Mouse (Mus musculus) left cerebral cortex, adult 18-20 months (tissue): Measurements from ENCODE around the gene Glipr1. TPM values are rescaled to one million over a fixed set of nuclear protein-coding genes. Genes with fewer than 3 reads are reported as not detected.

Experiments
- DNase-seq, 2 experiments: peaks; one replicate each; pipeline ENCODE4 v3.0.0; 2021 to 2022; ENCODE audit warnings: low spot score in 2 of 2, mixed read lengths in 1 of 2
- total RNA-seq, 2 experiments: library from RNA; stranded (reverse); gene quantifications; 2 replicates each; pipeline ENCODE4 v1.2.3; 2021

Glipr1 gene
- total RNA-seq, 2 experiments from 2014 or later: 1.2 to 1.3 TPM

DNA sequence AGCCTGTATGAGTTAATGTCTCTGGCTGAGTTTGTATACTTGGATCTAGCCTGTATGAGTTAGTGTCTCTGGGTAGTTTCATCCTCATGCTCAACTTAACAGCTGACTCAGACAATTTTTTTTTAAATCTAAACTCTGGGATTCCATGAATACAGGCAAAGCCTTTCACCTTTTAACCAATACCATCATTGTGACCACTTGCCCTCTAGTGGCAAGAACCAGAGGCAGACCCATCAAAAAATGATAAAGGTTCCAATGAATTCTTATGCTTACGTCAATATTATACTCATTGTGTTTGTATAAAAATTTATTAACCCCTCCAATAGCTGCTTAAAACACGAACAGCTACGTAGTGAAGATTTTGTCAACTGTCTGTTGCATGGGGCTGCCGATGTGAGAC, 36.0 kb downstream of the Glipr1 start:
- no peak for DNase-seq

GRCm38 (mm10) chr10:111960459-111960858, 42.0 kb downstream of the Glipr1 start:
- DNase-seq: no peak

- DNase-seq: no peak
These were observed 43.1 kb downstream of the Glipr1 start for GRCm38 (mm10) chr10:111959353-111959752.

- no peak for DNase-seq
These were observed 44.4 kb downstream of the Glipr1 start for GRCm38 (mm10) chr10:111958046-111958421.

GRCm38 (mm10) chr10:111957271-111958045, 45.0 kb downstream of the Glipr1 start:
- DNase-seq: peak; percentile 69 to 73

DNA sequence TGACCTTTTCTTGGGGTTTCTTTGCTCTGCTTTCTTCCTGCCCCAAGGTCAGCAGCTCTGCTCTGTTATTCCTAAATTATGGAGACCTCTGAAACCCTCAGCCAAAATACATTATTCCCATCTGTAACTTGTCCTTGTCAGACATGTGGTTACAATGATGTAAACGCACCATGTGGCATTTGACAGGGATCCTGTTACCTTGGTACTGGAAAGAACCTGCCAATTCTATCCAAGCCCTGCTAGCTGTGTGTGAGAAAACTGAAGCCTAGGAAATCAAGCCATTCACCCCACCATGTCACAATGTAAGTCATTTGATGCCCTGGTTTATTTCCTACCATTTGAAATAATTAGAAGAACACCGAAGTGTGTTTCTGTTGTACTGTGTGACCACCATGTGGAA, 46.6 kb downstream of the Glipr1 start:
- DNase-seq: no peak

GRCm38 (mm10) chr10:111949008-111949407, 53.4 kb downstream of the Glipr1 start:
- DNase-seq: no peak

DNA sequence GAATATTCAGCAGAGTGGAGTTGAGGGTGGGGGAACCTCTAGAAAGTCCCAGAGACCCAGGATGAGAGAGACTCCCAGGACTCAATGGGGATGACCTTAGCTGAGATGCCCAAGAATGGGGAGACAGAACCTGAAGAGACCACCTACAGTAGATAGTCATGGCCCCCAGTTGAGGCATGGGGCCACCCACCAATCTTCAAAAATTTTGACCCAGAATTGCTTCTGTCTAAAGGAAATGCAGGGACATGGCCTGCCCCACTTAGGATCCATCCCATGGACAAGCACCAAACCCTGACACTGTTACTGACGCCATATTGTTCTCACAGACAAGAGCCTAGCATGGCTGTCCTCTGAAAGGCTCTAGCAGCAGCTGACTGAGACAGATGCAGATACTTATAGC, 54.4 kb downstream of the Glipr1 start:
- DNase-seq: no peak

DNA sequence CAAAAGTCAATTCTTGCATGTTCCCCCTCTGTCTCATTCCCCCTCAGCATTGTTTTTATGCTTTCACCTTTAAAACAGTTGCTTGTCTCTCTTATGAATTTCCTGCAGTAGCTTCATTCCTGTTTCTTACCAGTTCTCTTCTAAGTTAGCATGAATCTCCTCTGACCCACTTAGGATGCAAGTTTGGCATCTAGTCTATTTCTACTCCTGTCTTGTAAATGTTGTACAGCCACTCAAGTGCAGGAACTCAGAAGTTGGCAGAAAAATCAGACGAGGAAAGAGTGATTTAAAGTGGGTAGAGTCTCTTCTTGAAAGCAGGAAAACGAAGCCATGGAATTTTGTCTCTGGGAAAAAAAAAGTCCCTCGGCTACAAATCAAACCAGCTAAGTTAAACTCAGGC, 56.9 kb downstream of the Glipr1 start:
- DNase-seq: no peak

GRCm38 (mm10) chr10:111943026-111943425, 59.4 kb downstream of the Glipr1 start:
- DNase-seq: no peak

DNA sequence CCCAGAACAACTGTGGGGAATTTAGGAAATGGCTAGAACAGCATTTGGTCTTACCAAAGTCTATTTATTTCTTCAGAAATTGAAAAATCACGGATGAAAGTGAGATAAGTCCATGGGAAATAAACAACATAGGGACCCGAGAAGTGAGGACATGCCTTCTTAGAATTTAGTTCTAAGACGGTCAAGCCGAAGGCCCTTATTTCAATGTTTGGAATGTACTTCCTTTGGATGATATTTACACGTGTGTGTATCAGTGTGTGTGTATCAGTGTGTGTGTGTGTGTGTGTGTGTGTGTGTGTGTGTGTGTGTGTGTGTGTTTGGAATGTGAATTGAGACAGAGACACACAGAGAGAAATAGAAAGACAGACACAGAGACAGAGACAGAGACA, 65.3 kb downstream of the Glipr1 start:
- no peak for DNase-seq

GRCm38 (mm10) chr10:111936491-111937145, 65.8 kb downstream of the Glipr1 start:
- no peak for DNase-seq

DNA sequence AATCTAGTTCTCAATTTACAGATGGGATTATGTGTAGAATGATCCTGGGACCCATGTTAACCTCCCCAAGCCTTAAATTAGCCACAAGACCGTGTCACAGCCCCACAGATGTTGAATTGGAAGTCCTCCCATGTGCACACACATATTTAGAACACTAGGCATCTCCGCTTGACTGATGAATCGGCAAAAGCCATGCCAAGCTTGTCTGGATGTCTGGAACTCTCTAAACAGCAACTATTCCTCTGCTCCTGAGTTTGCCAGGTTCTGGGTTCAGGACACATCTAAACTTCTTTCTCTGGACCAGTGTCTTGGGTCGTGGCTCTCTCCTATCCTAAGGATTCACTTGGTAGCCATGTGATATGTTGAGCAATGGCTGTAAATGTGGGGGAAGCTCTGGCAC, 66.4 kb downstream of the Glipr1 start:
- DNase-seq: no peak

Other genes with a start within 250 kb of the Glipr1 start
- 10 to 100 TPM; 39.6 to 41.1 TPM for gene Krr1, start 30.0 kb downstream of the Glipr1 start, total RNA-seq
- gene Glipr1l1, start 57.6 kb upstream of the Glipr1 start, total RNA-seq: not detected
- not detected for gene Glipr1l2, start 80.7 kb upstream of the Glipr1 start, total RNA-seq
- gene Glipr1l3, start 157.7 kb upstream of the Glipr1 start, total RNA-seq: not detected
- gene Caps2, start 161.0 kb upstream of the Glipr1 start, total RNA-seq: under 1 TPM in 1 of 2 experiments, not detected in 1; 0.16 TPM